Mouse (Mus musculus): ENCODE data around the gene Apoc3. TPM values are rescaled to one million over a fixed set of nuclear protein-coding genes. Genes with fewer than 3 reads are reported as not detected.

Apoc3 gene
- polyA plus RNA-seq, 1 experiment from 2014 or later = 1.4 TPM

DNA sequence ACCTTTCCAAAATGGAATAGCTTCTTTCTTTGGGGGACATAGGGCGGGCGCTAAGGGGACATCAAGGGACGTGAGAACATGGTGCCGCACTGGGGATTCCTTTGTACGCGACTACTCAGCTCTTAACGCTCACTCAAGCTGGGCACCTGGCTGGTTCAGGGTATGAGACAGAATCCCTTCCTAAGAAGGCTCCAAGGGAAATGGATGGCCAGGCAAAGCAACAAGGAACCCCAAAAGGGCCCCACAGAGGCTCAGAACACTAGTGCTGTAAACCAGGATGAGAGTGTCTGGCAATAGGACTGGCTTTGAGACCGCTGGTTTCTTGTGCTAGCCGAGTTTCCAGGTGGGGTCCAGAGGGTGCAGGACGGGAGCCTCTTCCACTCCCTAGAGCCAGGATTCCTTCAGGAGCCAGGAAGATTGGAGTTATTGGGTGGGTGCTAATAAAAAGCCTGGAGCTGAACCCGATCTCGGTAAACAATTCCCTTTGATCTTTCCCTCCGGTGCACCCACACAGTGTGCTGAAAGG lies 4.9 kb downstream of the Apoc3 start:
- no peak for DNase-seq (ENCODE audit: low spot score)

DNA sequence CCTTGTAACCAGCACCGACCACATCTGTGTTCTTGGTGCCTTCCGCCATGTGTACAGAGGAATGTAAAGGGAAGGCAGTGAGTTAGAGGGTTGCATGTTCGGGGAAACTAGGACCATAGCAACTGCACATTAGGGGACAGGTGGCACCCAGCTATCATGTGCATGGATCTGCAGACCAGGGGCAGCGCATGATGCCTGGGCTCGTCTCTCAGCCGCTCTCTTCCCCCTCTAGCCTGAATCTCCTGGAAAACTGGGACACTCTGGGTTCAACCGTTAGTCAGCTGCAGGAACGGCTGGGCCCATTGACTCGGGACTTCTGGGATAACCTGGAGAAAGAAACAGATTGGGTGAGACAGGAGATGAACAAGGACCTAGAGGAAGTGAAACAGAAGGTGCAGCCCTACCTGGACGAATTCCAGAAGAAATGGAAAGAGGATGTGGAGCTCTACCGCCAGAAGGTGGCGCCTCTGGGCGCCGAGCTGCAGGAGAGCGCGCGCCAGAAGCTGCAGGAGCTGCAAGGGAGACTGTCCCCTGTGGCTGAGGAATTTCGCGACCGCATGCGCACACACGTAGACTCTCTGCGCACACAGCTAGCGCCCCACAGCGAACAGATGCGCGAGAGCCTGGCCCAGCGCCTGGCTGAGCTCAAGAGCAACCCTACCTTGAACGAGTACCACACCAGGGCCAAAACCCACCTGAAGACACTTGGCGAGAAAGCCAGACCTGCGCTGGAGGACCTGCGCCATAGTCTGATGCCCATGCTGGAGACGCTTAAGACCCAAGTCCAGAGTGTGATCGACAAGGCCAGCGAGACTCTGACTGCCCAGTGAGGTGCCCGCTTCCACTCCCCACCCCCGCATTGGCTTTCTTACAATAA lies 5.6 kb downstream of the Apoc3 start:
- peak; percentile 76 for DNase-seq (ENCODE audit: low spot score)

DNA sequence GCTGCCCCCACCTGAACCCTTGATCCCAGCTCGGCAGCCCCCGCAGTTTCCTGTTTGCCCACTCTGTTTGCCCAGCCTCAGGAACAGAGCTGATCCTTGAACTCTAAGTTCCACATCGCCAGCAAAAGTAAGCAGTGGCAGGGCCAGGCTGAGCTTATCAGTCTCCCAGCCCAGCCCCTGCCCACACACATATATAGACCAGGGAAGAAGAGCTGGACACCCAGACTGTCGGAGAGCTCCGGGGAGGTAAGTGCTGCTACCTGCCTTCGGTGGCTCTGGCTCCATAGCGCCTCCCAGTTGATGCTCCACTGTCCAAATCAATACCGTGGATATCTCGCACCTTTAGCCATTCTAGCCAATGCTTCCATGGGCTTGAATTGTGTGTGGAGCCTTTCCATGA lies 6.9 kb downstream of the Apoc3 start, which contains the start of gene Apoa1:
TSS of gene Apoa1 (plus strand) at position 90 of the 400 bp plus-strand sequence.
- no peak for DNase-seq (ENCODE audit: low spot score)

DNA sequence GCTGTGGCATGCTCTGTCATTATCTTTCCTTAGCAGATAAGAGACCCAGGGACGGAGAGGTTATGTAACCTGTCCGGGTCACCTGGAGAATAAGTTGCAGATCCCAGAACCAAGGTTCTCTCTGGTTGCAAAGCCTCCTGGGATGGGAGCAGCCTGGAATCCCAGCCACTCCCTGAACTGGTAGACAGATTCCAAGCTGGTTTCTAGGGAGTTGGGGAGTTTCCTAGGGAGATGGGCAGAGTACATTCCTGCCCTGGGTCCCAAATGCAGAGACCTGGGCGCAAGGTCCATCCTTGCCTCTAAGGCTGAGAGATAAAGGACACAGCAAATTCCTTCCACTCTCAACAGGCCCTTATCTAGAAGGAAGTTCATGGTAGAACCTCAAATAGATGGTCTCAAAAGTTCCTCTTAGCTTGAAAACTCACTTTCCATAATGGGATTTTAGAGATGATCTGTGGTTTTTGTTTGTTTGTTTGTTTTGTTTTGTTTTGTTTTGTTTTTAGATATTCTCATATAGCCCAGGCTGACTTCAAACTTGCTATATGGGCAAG lies 8.3 kb downstream of the Apoc3 start:
- DNase-seq (ENCODE audit: low spot score) = no peak

DNA sequence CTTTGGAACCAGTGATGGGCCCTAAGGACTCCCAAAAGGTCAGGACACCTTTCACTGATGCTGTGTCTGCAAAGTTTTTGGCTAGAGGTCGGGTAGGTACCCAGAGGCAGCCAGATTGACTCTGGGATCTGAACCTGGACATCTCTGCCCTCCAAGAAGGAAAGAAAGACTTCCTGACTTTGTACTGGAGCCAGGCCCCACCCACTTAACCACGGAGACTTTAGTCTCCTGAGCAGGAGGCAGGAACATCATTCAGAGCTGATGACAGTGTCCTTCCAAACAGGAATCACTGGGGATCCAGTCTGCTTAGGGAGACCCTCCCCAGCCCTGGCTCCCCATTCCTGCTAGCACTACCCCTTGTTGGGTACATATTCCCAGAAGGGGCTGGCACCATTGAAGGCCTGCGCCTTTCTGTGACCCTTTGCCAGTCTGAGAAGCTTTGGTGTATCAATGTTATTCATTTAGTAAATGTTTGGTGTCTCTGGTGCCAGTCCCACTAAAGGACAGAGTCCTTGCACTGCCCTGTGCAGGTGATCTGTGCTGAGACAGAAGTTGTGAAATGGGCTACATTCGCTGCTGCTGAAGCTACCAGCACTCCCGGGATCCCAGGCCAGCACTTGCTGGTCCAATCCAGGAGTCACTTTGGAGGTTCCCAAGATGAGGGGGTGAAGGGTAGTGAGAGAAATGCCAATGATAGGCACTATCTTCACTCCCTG lies 10.3 kb downstream of the Apoc3 start:
- DNase-seq (ENCODE audit: low spot score) = no peak

DNA sequence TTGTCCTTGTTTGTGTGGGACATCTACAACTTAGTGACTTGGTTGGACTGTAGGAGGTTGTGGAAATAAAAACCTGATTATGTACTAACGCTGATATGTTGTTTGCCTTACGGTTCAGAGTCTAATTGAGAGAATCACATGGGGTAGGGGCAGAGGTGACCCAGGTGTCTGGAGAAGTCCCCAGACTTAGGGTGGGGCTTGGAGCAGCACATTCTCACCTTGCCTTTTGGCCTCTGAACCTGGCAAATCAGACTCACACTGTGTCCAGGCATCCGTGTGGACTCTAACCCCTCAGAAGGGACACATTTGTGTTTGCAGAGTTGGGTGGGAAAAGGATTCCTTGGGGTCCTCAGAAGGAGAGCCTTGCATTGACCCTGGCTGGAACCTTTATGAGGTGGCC lies 11.3 kb downstream of the Apoc3 start:
- DNase-seq (ENCODE audit: low spot score) = no peak

DNA sequence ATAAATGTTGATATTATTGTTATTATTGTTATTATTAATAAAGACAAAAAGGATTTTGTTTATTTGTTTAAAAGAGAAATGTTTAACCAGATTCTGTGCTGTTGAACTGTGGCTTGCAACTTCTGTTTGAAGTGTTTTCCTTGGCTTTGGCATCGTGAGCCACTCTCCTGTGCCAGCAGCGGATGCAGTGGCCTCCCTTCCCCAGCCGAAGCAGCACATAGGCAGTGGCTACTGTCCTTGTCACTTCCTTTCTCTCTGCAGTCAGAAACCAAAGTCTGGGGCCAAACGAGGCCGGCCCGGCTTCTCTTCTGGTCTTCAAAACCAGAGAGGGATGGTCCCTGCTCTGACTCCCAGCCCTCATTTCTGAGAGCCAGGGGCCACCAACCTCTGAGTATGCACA lies 12.3 kb downstream of the Apoc3 start:
- DNase-seq (ENCODE audit: low spot score) = no peak

DNA sequence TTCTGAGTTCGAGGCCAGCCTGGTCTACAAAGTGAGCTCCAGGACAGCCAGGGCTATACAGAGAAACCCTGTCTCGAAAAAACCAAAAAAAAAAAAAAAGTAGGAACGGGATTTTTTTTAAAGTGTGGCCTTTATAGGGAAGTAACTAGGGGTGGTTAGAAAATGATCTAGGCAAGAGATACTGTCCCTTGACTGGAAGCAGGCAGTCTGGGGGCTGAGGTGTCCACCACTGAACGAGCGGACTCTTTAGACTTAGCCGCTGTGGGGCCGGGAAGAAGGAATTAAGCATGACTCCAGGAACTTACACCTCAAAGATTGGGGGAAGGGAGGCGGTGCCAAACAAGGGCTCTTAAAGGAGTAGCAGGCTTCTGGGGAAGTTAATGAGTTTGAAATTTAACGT lies 17.3 kb downstream of the Apoc3 start:
- no peak for DNase-seq (ENCODE audit: low spot score)

DNA sequence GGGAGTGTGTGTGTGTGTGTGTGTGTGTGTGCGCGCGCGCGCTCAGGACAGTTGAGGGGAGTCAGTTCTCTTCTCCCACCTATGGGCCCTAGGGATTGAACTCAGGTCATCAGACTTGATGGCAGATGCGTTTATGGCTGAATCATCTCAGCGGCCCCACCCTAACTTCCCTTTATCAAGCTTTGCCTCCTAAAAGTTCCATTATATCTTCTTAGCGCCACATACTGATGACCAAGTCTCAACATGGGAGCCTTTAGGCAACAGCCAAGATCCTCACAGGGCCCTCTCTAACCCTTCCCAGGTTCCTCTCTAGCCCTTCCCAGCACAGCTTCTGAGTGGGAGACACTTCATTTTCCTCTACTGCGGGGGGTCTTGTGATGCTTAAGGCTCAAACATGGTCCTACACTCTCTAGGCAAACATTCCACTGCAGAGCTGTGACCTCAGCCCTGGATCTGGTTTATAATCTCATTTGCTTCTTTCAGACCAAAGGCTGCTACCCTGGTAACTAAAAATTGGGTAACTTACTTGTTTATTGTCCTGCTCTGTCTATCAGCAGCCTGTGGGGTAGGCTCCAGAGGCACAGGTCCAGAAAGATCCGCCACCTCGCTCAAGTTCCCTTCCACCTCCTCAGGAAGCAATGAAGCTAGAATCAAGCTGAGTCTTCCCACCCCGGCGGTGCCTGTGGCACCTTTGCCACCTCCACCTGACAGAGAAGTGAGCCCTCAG lies 18.5 kb downstream of the Apoc3 start:
- DNase-seq (ENCODE audit: low spot score) = no peak

DNA sequence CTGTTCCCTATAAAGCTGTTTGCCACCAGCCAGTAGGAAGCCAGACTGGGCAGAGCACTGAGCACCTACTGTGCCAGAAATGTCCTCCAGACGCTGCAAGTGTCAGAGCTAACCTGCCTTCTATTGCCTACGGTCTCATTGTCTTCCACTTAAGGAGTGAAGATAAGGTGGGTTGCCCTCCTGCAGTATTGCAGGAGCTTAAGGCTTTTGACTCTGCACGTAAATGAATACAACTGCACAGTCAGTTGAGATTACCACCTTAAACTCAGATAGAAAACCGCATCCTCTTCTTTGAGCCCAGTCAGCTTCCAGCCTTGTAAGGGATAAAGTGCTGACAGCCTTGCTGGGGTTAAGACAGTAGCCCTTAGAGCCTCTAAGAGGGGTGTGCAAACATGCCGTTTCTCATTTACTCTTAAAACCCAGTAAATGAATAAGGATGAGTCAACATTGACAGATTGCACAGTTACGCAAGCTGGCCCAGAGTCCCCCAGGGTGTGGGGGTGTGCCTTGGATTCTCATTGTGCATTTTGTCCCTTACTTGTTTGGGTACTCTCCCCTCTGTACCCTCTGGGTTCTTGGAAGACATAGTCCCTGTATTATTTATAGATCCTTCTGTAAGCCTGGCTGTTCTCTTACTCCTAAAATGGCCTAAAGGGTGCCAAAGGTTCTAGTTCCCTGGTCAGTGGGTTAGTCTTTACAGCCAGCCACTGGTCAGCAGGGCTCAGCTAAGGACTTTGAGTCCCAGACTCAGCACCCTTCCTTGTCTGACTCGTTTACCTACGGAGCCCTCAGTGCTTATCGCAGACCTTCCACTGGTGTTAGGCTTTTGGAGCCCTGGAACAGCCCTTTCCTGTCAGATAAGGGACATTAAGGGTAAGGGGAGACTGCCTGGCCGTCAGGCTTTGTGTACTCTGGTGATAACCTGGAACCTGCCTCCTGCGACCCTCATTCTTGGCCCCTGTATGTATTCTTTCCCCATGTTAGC lies 19.8 kb downstream of the Apoc3 start:
- no peak for DNase-seq (ENCODE audit: low spot score)

DNA sequence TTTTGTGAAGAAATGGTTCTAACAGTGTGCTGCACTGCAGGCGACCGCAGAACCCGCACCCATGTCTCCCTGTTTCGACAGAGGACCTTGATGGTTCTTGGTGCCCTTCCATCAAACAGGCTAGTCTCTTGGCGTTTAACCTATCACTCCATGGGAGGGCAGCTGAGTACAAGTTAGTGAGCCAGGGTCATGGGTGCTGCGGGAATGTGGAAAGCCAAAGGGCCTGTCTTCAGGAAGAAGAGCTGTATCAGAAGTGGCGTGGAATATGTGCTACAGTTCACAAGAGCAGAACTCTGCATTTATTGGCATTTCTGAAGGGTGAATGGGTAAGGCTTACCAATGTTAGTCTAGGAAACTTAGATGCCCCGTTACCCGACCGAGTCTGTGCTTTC lies 20.5 kb downstream of the Apoc3 start:
- DNase-seq (ENCODE audit: low spot score) = no peak

DNA sequence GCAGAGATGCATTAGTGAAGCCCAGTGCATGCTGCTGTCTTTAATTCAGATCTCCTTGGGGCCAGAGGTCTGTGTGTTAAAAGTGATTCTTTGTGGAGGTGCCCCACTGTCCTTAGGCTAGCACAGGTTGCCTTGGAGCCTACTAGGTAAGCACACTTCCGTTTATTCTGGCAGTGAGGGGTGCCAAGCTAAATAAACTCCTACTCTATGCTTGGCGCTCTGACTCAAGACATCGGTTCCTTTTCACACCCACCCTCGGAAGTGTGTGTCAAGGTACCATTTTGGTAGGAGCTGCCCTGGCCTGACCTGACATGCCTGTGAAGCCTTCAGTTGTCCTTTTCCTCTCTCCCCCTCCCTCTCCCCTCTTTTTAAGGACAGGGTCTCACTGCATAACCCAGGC lies 21.2 kb downstream of the Apoc3 start:
- DNase-seq (ENCODE audit: low spot score) = no peak

DNA sequence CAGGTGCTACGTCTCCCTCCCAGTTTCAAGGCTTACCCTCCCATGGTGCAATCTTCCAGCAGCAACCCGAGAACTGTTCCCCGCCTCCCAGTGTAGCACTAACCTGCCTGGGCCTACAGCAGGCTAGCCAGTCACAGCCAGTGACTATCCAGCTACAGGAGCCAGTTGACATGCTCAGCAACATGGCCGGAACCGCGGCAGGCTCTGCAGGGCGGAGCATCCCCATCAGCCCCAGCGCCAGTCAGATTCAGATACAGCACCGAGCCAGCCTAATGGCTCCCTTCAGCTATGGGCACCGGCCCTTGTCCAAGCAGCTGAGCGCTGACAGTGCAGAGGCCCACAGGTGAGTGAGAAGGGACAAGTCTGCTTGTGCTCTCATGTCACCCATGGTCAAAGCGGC lies 25.0 kb downstream of the Apoc3 start:
- DNase-seq (ENCODE audit: low spot score) = no peak

DNA sequence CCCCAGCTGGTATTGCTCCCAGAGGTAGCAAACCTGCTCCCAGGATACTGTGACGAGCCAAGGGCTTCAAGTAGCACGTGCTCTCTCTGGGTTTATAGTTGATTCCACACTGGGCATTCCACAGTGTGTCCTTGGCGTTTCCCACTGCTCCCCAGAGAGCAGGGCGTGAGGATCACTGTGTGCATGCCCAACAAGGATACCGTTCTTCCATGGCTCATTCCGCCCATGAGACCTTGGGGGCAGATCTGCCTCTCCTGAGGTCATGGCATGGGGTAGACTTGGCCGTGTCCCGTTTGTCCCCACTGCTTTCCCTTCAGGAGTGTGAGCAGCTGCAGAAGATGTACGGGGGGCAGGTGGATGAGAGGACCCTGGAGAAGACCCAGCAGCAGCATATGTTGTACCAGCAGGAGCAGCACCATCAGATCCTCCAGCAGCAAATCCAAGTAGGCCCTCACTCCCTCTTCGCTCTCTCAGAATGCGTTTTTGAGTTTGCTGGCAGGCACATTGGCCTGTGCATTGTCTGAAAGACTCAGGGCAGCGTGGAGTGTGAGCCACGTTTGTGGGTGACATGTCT lies 26.9 kb downstream of the Apoc3 start:
- no peak for DNase-seq (ENCODE audit: low spot score)

DNA sequence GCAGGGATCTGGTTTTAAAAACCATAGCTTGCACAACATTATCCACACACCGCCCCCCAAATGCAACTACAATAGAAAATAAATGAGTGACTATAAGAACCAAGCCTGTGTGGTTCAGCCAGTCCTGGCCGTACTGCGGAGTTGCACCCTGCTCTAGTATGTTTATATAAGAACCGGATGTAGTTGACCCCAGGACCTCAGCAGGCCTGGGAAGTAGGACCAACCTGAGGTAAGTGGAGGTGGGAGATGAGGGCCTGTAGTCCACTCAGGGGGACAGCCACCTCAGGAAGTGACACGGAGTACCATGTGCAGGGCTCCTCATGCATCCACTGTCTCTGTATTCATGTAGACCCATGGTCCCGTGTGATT lies 28.0 kb downstream of the Apoc3 start:
- DNase-seq (ENCODE audit: low spot score) = no peak

DNA sequence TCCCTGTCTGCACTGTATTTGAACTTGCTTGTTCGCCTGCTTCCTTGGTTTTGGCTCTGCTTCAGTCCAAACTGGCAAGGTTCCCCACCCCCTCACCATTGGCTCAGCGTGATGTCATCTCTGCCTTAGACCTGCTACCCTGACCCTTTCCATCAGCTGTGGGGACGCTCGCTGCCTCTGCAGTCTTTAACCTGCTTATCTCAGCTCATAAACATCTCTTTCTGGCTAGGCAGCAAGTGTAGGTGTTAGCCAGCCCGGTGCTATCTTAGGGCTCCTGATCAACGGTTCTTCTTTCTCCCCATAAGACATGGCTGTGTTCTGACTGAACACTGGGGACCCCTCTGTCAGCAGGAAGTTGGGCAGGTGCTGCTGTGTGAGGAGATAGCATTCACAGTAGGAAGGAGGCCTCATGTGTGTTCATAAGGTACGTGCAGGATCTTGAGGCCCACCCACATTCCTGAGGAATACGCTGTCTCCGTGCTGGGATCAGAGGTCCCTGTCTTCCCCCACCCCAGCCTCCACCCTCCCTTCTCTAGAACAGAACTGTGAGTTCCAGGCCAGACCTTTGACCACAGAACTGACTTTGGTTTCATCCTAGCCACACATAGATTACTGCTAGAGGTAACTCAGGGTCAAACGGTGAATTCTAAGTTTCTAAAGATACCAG lies 28.5 kb downstream of the Apoc3 start:
- DNase-seq (ENCODE audit: low spot score) = no peak

DNA sequence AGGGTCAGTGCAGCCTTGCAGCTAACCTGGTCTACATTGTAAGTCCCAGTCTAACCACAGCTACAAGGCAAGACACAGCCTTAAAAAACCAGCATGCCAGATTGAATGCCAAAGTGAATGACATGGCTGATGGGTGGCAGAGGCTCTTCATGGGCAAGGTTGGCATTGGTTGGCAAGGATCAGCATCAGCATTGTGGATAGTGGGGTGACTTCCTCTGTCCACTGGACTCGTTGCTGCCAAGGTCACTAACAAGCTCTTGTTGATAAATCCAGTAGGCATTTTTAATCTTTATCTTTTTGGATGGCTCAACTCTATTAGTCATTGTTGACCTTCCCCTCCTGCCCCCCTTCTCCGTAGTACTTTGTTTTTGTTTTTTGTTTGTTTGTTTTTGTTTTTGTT lies 35.8 kb downstream of the Apoc3 start:
- DNase-seq (ENCODE audit: low spot score) = no peak

DNA sequence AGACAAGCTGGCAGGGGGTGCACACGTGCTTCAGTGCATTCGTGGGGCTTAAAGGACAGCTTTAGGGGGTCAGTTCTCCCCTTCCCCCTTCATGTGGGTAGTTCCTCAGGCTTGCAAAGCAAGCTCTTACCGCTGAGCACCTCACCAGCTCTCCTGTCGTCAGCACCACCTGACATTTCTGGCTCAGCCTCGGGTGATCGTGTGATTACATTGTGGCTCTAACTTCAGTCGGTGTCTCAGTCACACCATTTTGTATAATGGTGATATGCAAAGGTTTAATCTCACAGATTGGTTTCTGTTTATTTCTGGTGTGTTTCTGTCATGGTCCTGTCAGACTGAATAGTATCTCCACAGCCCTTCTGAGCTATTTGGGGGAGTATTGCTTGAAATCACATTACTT lies 36.5 kb downstream of the Apoc3 start:
- DNase-seq (ENCODE audit: low spot score) = no peak

DNA sequence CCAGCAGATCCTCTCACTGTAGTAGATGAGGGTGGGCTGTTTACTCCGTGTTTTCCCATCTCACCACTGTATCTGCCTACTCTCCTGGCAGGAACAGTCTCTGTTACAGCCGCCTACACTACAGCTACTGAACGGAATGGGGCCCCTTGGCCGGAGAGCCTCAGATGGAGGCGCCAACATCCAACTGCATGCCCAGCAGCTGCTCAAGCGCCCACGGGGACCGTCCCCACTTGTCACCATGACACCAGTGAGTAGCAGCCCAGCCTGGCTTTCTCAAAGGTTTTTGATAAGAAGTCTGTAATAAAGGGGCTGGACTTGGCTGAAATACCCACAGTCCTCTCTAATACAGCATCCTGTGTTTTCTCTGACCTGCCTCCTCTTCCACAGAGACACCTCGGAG lies 37.0 kb downstream of the Apoc3 start:
- no peak for DNase-seq (ENCODE audit: low spot score)

Measured in thymus, postnatal 0 days (tissue).